Mouse (Mus musculus): ENCODE measurements at regions not wholly inside any gene's neighbourhood (a gene's known extent, or its start where the extent isn't known, plus 50 kb on each side); places are given as distances from the start of the nearest gene placed in this dataset.

GRCm38 (mm10) chr4:47534959-47535358, 60.5 kb downstream of the Sec61b start:
- Histone ChIP-seq H3K27me3 (ENCODE audit: control insufficient read depth, insufficient read depth, low read length) (no peaks in the 10 kb centered on the region), H3K4me1 (replicated peaks; ENCODE audit: control insufficient read depth, insufficient read depth, low read length) (no peaks in the 10 kb centered on the region), H3K27ac (ENCODE audit: control insufficient read depth, insufficient read depth, low read length) (no peak overlapping the region), H3K4me3 (ENCODE audit: control insufficient read depth, insufficient read depth, low read length) (no peak overlapping the region), H3K36me3 (ENCODE audit: control insufficient read depth, insufficient read depth, low read length) (no peaks in the 10 kb centered on the region)
- no peak for DNase-seq
- 90% methylated on average over 11 of the region's 11 CpGs for WGBS
- TF ChIP-seq POLR2A (IDR thresholded peaks at IDR 0.05; ENCODE audit: control insufficient read depth, extremely low read depth, insufficient read depth, low read length, poor library complexity) (no peak), CTCF (IDR thresholded peaks at IDR 0.05; ENCODE audit: borderline replicate concordance, control insufficient read depth, extremely low read depth, insufficient read depth, low read length, poor library complexity) (no peak)

DNA sequence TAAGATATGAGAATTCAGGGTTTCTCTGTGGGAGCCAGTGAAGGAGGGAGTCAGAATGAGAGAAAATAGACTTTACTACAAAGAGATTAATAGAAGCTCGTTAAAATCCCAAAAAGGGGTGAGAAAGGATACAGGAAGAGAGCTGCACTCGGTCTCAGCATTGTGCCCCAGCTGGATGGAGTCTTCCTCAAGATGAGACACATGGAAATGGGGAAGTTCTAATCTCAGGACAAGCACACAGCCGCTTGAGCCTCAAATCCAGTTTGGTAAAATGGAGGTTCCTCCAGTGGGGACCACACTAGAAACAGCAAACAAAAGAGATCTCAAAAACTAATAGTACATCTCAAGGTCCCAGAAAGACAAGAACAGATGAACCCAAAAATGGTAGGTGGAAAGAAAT, 93.2 kb downstream of the Sec61b start:
- Histone ChIP-seq H3K4me3 (ENCODE audit: control insufficient read depth, insufficient read depth, low read length) (no peak overlapping the region), H3K27ac (ENCODE audit: control insufficient read depth, insufficient read depth, low read length) (no peak overlapping the region), H3K4me1 (replicated peaks; ENCODE audit: control insufficient read depth, insufficient read depth, low read length) (no peaks in the 10 kb centered on the region), H3K36me3 (ENCODE audit: control insufficient read depth, insufficient read depth, low read length) (no peaks in the 10 kb centered on the region), H3K27me3 (ENCODE audit: control insufficient read depth, insufficient read depth, low read length) (no peaks in the 10 kb centered on the region)
- 18% methylated on average over 3 of the region's 3 CpGs for WGBS
- no peak for TF ChIP-seq CTCF (IDR thresholded peaks at IDR 0.05; ENCODE audit: borderline replicate concordance, control insufficient read depth, extremely low read depth, insufficient read depth, low read length, poor library complexity)
- no peak for TF ChIP-seq POLR2A (IDR thresholded peaks at IDR 0.05; ENCODE audit: control insufficient read depth, extremely low read depth, insufficient read depth, low read length, poor library complexity)
- DNase-seq: no peak

GRCm38 (mm10) chr4:47570846-47571245, 96.4 kb downstream of the Sec61b start:
- Histone ChIP-seq H3K27ac (ENCODE audit: control insufficient read depth, insufficient read depth, low read length) (no peak overlapping the region), H3K36me3 (ENCODE audit: control insufficient read depth, insufficient read depth, low read length) (no peaks in the 10 kb centered on the region), H3K27me3 (ENCODE audit: control insufficient read depth, insufficient read depth, low read length) (no peaks in the 10 kb centered on the region), H3K4me3 (ENCODE audit: control insufficient read depth, insufficient read depth, low read length) (no peak overlapping the region), H3K4me1 (replicated peaks; ENCODE audit: control insufficient read depth, insufficient read depth, low read length) (no peaks in the 10 kb centered on the region)
- 95% methylated on average over 5 of the region's 5 CpGs for WGBS
- TF ChIP-seq POLR2A (IDR thresholded peaks at IDR 0.05; ENCODE audit: control insufficient read depth, extremely low read depth, insufficient read depth, low read length, poor library complexity) (no peak), CTCF (IDR thresholded peaks at IDR 0.05; ENCODE audit: borderline replicate concordance, control insufficient read depth, extremely low read depth, insufficient read depth, low read length, poor library complexity) (no peak)
- no peak for DNase-seq

GRCm38 (mm10) chr4:47576011-47576410, 101.6 kb downstream of the Sec61b start:
- WGBS: 90% methylated on average over 4 of the region's 4 CpGs
- Histone ChIP-seq H3K4me1 (replicated peaks; ENCODE audit: control insufficient read depth, insufficient read depth, low read length) (no peaks in the 10 kb centered on the region), H3K27me3 (ENCODE audit: control insufficient read depth, insufficient read depth, low read length) (no peaks in the 10 kb centered on the region), H3K27ac (ENCODE audit: control insufficient read depth, insufficient read depth, low read length) (no peak overlapping the region), H3K36me3 (ENCODE audit: control insufficient read depth, insufficient read depth, low read length) (no peaks in the 10 kb centered on the region), H3K4me3 (ENCODE audit: control insufficient read depth, insufficient read depth, low read length) (no peak overlapping the region)
- TF ChIP-seq CTCF (IDR thresholded peaks at IDR 0.05; ENCODE audit: borderline replicate concordance, control insufficient read depth, extremely low read depth, insufficient read depth, low read length, poor library complexity) (no peak), POLR2A (IDR thresholded peaks at IDR 0.05; ENCODE audit: control insufficient read depth, extremely low read depth, insufficient read depth, low read length, poor library complexity) (no peak)
- no peak for DNase-seq

DNA sequence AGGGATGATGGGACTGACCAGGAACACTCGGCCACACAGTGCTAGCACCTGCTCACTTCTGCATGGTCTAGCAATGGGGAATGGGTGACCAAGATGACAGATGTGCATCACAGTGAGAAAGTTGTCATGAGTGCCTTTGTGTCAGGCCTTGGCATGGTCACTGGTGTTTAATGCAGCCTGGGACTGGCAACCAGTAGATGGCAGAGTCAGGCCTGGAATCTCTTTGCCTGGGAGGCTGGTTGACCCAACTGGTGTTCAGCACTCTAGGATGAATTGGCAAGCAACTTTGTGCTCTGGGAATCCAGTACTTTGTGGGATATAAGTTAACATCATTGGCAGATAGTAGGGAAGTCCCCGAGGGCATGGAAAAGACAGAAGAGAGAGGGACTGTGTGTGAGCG, 103.0 kb downstream of the Sec61b start:
- Histone ChIP-seq H3K27ac (ENCODE audit: control insufficient read depth, insufficient read depth, low read length) (no peak overlapping the region), H3K36me3 (ENCODE audit: control insufficient read depth, insufficient read depth, low read length) (no peaks in the 10 kb centered on the region), H3K27me3 (ENCODE audit: control insufficient read depth, insufficient read depth, low read length) (no peaks in the 10 kb centered on the region), H3K4me3 (ENCODE audit: control insufficient read depth, insufficient read depth, low read length) (no peak overlapping the region), H3K4me1 (replicated peaks; ENCODE audit: control insufficient read depth, insufficient read depth, low read length) (no peaks in the 10 kb centered on the region)
- no peak for DNase-seq
- WGBS: 94% methylated on average over 3 of the region's 3 CpGs
- TF ChIP-seq POLR2A (IDR thresholded peaks at IDR 0.05; ENCODE audit: control insufficient read depth, extremely low read depth, insufficient read depth, low read length, poor library complexity): no peak
- no peak for TF ChIP-seq CTCF (IDR thresholded peaks at IDR 0.05; ENCODE audit: borderline replicate concordance, control insufficient read depth, extremely low read depth, insufficient read depth, low read length, poor library complexity)

DNA sequence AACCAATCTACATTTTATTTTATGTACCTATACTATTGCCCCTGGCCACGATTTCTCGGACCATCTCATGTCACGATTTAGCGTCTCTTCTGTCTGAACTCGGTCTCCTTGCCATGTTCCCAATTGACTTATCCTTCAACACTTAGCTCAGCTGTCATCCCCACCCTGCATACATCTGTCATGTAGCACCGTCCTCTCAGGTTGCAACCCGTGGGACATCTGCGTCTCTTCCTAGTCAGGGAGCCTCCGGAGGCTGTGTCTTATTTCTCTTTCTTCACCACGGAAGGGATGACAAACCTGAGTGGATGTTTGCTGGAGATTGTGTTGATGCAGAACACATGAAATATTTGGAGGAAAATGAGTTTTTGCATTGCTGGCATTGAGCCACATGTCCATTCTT, 104.2 kb downstream of the Sec61b start:
- WGBS: 92% methylated on average over 10 of the region's 10 CpGs
- no peak for DNase-seq
- Histone ChIP-seq H3K27me3 (ENCODE audit: control insufficient read depth, insufficient read depth, low read length) (no peaks in the 10 kb centered on the region), H3K4me3 (ENCODE audit: control insufficient read depth, insufficient read depth, low read length) (no peak overlapping the region), H3K4me1 (replicated peaks; ENCODE audit: control insufficient read depth, insufficient read depth, low read length) (no peaks in the 10 kb centered on the region), H3K36me3 (ENCODE audit: control insufficient read depth, insufficient read depth, low read length) (no peaks in the 10 kb centered on the region), H3K27ac (ENCODE audit: control insufficient read depth, insufficient read depth, low read length) (no peak overlapping the region)
- TF ChIP-seq CTCF (IDR thresholded peaks at IDR 0.05; ENCODE audit: borderline replicate concordance, control insufficient read depth, extremely low read depth, insufficient read depth, low read length, poor library complexity) (no peak), POLR2A (IDR thresholded peaks at IDR 0.05; ENCODE audit: control insufficient read depth, extremely low read depth, insufficient read depth, low read length, poor library complexity) (no peak)

DNA sequence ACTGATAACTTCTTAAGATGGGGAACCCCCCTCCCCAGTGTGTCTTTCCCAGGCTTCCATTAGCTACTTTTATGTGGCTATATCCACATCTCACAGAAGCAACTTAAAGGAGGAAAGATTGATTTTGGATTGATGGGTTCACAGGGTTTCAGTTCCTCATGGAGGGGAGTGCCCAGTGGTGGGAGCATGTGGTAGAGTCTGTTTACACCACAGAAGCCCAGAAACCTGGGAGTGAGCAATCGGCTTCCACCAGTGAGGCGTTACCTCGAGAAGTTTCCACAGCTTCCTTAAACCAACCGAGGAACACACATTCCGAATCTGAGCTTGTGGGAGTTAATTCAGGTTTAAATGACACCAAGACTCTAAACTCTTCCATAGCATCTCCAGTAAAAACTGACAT, 106.1 kb downstream of the Sec61b start:
- no peak for TF ChIP-seq CTCF (IDR thresholded peaks at IDR 0.05; ENCODE audit: borderline replicate concordance, control insufficient read depth, extremely low read depth, insufficient read depth, low read length, poor library complexity)
- no peak for TF ChIP-seq POLR2A (IDR thresholded peaks at IDR 0.05; ENCODE audit: control insufficient read depth, extremely low read depth, insufficient read depth, low read length, poor library complexity)
- no peaks in the 10 kb centered on the region for H3K27me3 ChIP-seq (ENCODE audit: control insufficient read depth, insufficient read depth, low read length)
- WGBS: 84% methylated on average over 5 of the region's 5 CpGs

More for the DNA sequence above, 106.1 kb downstream of the Sec61b start:
- H3K36me3 ChIP-seq (ENCODE audit: control insufficient read depth, insufficient read depth, low read length): no peaks in the 10 kb centered on the region
- H3K27ac ChIP-seq (ENCODE audit: control insufficient read depth, insufficient read depth, low read length): no peak overlapping the region
- no peaks in the 10 kb centered on the region for H3K4me1 ChIP-seq (replicated peaks; ENCODE audit: control insufficient read depth, insufficient read depth, low read length)
- DNase-seq: no peak
- no peak overlapping the region for H3K4me3 ChIP-seq (ENCODE audit: control insufficient read depth, insufficient read depth, low read length)
